Mouse (Mus musculus) heart, embryonic 15.5 days (tissue): Measurements from ENCODE around the gene Gm4894. TPM values are rescaled to one million over a fixed set of nuclear protein-coding genes. Genes with fewer than 3 reads are reported as not detected.
A peak's percentile ranks its signal among the peaks of the same experiment; 100 is the strongest.

ENCODE experiments used
- ATAC-seq: fragments of 200-750 bp; cut with Nextera tagmentation; replicated peaks from 2 replicates; pipeline ENCODE4 v1.8.0; 2017; ENCODE audit warnings: low read depth, moderate TSS enrichment; ENCODE audit not compliant: insufficient number of reproducible peaks, insufficient read depth, low FRiP score
- H3K27ac ChIP-seq: fragments of 300-500 bp; sonication (generic); 2 replicates; pipeline ENCODE4 v1.5.1; 2015; ENCODE audit warnings: mild to moderate bottlenecking, inconsistent platforms
- H3K27me3 ChIP-seq: fragments of 300-500 bp; sonication (generic); 2 replicates; pipeline ENCODE4 v1.6.1; 2015; ENCODE audit warnings: inconsistent platforms
- H3K36me3 ChIP-seq: fragments of 300-500 bp; sonication (generic); 2 replicates; pipeline ENCODE4 v1.6.1; 2015; ENCODE audit warnings: mild to moderate bottlenecking, inconsistent platforms
- H3K4me1 ChIP-seq: fragments of 300-500 bp; sonication (generic); replicated peaks from 2 replicates; pipeline ENCODE4 v1.6.1; 2015; ENCODE audit warnings: inconsistent platforms
- H3K4me2 ChIP-seq: fragments of 300-500 bp; sonication (generic); 2 replicates; pipeline ENCODE4 v1.6.1; 2015; ENCODE audit warnings: inconsistent platforms, mild to moderate bottlenecking, moderate library complexity
- H3K4me3 ChIP-seq: fragments of 300-500 bp; sonication (generic); 2 replicates; pipeline ENCODE4 v1.5.1; 2015; ENCODE audit warnings: mild to moderate bottlenecking, inconsistent platforms
- H3K9ac ChIP-seq: fragments of 300-500 bp; sonication (generic); 2 replicates; pipeline ENCODE4 v1.6.1; 2015; ENCODE audit warnings: mild to moderate bottlenecking, inconsistent platforms
- H3K9me3 ChIP-seq: fragments of 300-500 bp; sonication (generic); replicated peaks from 2 replicates; pipeline ENCODE4 v1.6.1; 2016; ENCODE audit warnings: inconsistent platforms
- WGBS: fragments of 180-500 bp; shearing (Covaris S2); methylation state at CpG from one replicate; pipeline ENCODE4 v1.1.7; 2015; ENCODE audit warnings: mixed read lengths; 5-methylcytosine and 5-hydroxymethylcytosine counted together
- polyA plus RNA-seq: library from polyadenylated mRNA; unstranded; fragments of >200 nt; fragmentation: Nextera tagmentation; extraction: Ambion mirVana; gene quantifications from 2 replicates; pipeline ENCODE4 v1.2.1, GENCODE M21; 2015

Gm4894 gene
- polyA plus RNA-seq, 1 experiment from 2014 or later: not detected

- no peaks in the 10 kb centered on the region for H3K36me3 ChIP-seq
- H3K9me3 ChIP-seq: no peaks in the 10 kb centered on the region
- 75% methylated on average over 11 of the region's 11 CpGs for WGBS
- no peak for ATAC-seq
- H3K9ac ChIP-seq: no peak overlapping the region
- no peak overlapping the region for H3K27ac ChIP-seq
- no peaks in the 10 kb centered on the region for H3K4me1 ChIP-seq
- no peaks in the 10 kb centered on the region for H3K27me3 ChIP-seq
- no peak overlapping the region for H3K4me2 ChIP-seq
- no peak overlapping the region for H3K4me3 ChIP-seq
These were observed 26.4 kb downstream of the Gm4894 start for GRCm38 (mm10) chr9:49276542-49277334.

GRCm38 (mm10) chr9:49295101-49295500 is 44.8 kb downstream of the Gm4894 start:
- Histone ChIP-seq H3K36me3 (no peaks in the 10 kb centered on the region), H3K27me3 (no peaks in the 10 kb centered on the region), H3K4me2 (no peak overlapping the region), H3K9me3 (no peaks in the 10 kb centered on the region), H3K27ac (no peak overlapping the region), H3K4me1 (no peaks in the 10 kb centered on the region), H3K4me3 (no peak overlapping the region), H3K9ac (no peak overlapping the region)
- ATAC-seq: no peak
- WGBS: 49% methylated on average over 1 of the region's 1 CpGs

GRCm38 (mm10) chr9:49307576-49307975 is 57.2 kb downstream of the Gm4894 start:
- H3K27ac ChIP-seq: peak overlapping the region; percentile 34; the same call in 1 of the 2 replicates
- H3K27me3 ChIP-seq: no peaks in the 10 kb centered on the region
- H3K9me3 ChIP-seq: no peaks in the 10 kb centered on the region
- 26% methylated on average over 3 of the region's 3 CpGs for WGBS
- 0 out of 2 replicates have a peak overlapping the region, but pooled peaks have one; percentile 2 for H3K4me2 ChIP-seq
- H3K9ac ChIP-seq: no peak overlapping the region
- 0 out of 2 replicates have a peak, but pooled peaks cover 7% of the 10 kb centered on the region for H3K4me1 ChIP-seq
- H3K4me3 ChIP-seq: no peak overlapping the region
- ATAC-seq: peak; percentile 31
- H3K36me3 ChIP-seq: no peaks in the 10 kb centered on the region

GRCm38 (mm10) chr9:49310821-49311220 is 60.5 kb downstream of the Gm4894 start:
- Histone ChIP-seq H3K27me3 (no peaks in the 10 kb centered on the region), H3K27ac (no peak overlapping the region), H3K9me3 (no peaks in the 10 kb centered on the region), H3K9ac (no peak overlapping the region), H3K4me1 (0 out of 2 replicates have a peak, but pooled peaks cover 7% of the 10 kb centered on the region), H3K36me3 (no peaks in the 10 kb centered on the region), H3K4me2 (no peak overlapping the region), H3K4me3 (no peak overlapping the region)
- WGBS: 52% methylated on average over 4 of the region's 4 CpGs
- ATAC-seq: no peak

GRCm38 (mm10) chr9:49318638-49319037 is 68.3 kb downstream of the Gm4894 start:
- no peaks in the 10 kb centered on the region for H3K36me3 ChIP-seq
- no peaks in the 10 kb centered on the region for H3K27me3 ChIP-seq
- H3K9ac ChIP-seq: no peak overlapping the region
- no peak overlapping the region for H3K27ac ChIP-seq
- no peak overlapping the region for H3K4me2 ChIP-seq
- ATAC-seq: no peak
- no peaks in the 10 kb centered on the region for H3K9me3 ChIP-seq
- no peaks in the 10 kb centered on the region for H3K4me1 ChIP-seq
- no peak overlapping the region for H3K4me3 ChIP-seq

Other genes with a start within 250 kb of the Gm4894 start
- gene Zw10, start 194.9 kb upstream of the Gm4894 start, polyA plus RNA-seq: 20.4 and 25.7 TPM in 2 replicates
- gene Tmprss5, start 169.3 kb upstream of the Gm4894 start, polyA plus RNA-seq: 0.19 and 0.30 TPM in 2 replicates
- 0.05 and 0.08 TPM in 2 replicates for gene Drd2, start 90.1 kb downstream of the Gm4894 start, polyA plus RNA-seq
- not detected in 2 replicates for gene Ankk1, start 176.5 kb downstream of the Gm4894 start, polyA plus RNA-seq
- gene Ttc12, start 235.7 kb downstream of the Gm4894 start, polyA plus RNA-seq: 2.1 and 2.7 TPM in 2 replicates